Mouse (Mus musculus) T-helper 2 cell (primary cell): ENCODE data around the gene Tspan4.
"Not testable (repeated sequence)": the region's sequence is repeated elsewhere in the genome, so short reads cannot be mapped to it uniquely, and the experiment has no call there.

Experiments
- in situ Hi-C: fragments of 300-600 bp; cut with MboI, MseI; formaldehyde crosslinking; loops from one replicate; pipeline ENCODE4 v1.15.1; 2025; ENCODE audit warnings: high pct_unique_total_duplicates

Gene Tspan4

DNA sequence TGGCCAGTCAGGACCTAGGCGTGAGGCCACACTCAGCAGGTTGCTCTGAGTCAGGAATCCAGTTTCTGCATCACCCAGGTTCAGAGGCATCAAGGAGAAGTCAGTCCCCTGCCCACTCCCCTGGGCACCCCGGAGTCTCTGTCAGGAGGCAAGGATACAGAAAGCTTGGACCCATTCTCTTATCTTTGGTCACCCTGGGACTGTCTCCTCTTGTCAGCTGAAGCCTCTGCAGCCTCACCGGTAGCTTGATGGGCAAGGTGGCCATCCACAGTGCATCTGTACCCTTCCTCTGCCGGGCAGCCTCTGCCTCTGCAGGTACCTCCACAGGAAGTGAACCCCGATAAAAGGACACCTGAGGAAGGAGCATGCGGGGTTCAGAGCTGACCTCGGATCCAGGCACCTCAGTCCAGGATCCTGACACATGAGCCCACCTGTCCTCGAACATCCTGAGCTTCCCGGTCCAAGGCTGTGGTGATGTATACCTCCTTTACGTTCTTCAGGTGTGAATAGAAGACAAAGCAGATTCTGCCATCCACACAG is 35.8 kb upstream of the Tspan4 start:
- in situ Hi-C loops, result no loop called here

DNA sequence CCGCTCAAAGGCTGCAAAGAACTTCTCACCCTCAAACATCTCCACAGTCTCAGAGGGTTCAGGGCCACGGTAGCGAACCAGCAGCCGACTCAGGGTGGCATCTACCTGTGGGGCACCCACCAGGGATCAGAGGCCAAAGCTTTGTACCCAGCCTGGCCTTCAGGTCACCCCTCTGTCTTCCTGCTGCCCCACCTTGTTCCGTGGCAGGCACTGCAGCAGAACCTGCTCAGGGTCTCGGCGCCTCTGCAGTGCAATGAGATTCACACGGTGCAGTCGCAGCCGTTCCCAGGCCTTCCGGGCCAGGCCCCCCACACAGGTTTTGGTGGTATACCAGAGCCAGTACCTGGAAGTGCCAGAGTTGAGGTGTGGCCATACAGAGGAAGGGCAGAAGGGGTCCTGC is 35.2 kb upstream of the Tspan4 start:
- in situ Hi-C loops, result no loop called here

DNA sequence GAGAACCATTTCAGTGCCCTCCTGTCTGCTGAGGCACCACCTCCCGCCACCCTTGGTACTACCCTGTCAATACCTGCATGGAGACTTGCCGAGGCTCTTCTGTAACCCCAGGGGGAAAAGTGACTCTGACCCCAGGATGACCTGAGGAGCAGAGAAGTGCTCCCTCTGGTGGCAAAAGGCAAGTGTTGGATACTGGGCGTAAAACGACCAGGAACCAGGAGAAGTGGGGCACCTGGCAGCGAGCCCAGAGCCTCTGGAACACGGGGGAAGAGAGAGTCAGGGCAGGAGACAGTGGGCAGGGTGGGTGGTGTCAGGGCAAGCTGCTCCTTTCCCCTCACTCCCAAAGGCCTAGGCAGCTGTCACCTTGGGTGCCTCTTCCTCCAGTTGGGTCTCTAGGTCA is 34.4 kb upstream of the Tspan4 start:
- in situ Hi-C loops, result no loop called here

DNA sequence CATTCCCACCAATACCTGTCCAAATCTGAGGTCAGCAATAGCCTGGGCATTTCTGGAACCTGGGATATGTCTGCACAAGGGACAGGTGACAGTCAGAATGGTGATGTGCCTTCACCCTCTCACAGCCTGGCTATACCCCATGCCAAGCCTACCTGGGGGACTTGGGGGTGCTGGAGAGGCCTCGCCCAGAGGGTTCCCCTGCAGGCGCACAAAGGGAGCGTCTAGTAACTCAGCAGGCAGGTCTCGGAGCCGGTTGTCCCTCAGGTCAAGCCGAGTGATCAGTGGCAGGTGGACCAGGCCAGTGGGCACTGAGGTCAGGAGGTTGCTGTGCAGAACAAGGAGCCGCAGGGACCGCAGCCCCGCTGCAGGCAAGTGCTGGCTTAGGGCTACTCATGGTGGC is 33.6 kb upstream of the Tspan4 start:
- in situ Hi-C loops, result no loop called here

DNA sequence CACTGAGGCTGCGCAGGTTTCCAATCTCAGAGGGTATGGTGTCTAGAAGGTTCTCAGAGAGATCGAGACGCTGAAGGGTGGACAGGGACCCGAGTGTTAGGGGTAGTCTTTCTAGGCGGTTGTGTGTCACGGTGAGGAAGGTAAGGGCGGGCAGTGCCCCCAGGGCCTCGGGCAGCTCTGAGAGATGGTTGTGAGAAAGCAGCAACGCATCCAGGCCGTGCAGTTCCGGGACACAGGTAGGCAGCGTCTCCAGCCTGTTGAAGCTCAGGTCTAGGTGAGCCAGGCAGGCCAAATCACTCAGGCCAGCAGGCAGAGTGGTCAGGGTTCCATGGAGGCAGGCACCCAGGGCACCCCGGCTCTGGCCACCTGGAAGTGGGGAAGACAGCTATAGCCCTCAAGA is 32.8 kb upstream of the Tspan4 start:
- in situ Hi-C loops, result no loop called here

DNA sequence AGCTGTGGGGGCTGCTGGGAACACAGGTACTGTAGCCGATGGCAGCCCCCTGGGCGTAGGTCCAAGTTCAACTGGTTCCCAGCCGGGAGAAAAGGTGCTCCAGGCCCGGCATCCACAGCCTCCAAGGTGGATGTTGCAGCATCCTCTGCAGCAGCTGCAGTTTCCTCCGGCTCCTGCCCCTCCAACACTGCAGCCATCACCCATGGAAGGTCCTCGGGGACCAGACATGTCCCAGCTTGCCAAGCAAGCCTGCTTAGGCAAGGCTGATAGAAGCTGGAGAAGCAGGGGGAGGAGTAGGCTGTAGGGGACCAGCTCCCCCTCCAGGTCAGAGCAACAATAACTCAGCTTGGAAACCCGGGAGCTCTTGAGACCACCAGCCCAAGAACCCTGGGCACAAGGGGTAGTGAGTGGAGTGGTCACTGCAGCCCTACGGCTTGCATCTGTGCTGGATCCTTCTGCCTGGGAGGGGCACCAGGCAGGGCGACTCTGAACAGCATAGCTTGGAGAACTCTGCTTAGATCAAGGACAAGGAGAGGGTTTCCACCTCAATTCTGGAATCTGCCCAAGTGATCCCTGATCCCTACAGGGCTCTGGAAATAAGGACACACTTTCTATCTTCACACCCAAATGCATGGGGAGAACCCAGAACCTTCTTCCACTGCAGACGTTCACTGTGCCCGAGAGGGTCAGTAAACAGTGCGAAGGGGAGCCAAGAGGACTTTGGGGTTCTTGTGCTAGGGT is 31.8 kb upstream of the Tspan4 start:
- in situ Hi-C loops, result no loop called here

DNA sequence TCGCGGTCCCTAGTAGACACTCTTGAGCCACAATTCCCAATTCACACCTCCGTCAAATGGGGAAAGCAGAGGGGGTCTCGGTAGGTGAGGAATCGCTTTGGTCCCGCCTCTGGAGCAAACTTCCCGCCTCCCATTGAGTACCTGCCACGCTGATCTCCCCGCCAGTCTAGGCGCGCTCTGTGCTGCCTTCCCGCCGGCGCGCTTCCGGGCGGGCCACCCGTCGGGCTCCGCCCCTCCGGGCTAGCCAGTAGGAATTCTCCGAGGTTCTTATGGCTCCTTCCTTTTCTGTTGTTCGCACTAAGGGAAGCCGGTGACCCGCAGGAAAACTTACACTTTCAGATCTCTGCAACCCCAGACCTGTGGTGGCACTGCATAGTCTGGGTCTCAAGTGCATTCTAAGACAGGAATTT is 31.2 kb upstream of the Tspan4 start, which contains the start of gene Pidd1:
Pidd1 (minus strand) TSS at position 198 of the 410 bp plus-strand sequence.
- in situ Hi-C loops, result no loop called here

DNA sequence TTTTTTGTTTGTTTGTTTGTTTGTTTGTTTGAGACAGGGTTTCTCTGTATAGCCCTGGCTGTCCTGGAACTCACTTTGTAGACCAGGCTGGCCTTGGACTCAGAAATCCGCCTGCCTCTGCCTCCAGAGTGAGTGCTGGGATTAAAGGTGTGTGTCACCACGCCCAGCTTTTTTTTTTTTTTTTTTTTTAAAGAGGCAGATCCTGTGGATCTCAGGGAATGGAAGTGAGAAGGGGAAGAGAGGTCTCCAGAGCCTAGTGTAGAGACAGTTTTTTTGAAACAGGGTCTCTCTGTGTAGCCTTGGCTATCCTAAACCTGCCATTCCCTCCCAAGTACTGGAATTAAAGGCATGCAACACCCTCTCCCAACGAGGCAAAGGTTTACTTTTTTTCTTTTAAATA is 28.7 kb upstream of the Tspan4 start:
- in situ Hi-C loops, result not testable (repeated sequence)

DNA sequence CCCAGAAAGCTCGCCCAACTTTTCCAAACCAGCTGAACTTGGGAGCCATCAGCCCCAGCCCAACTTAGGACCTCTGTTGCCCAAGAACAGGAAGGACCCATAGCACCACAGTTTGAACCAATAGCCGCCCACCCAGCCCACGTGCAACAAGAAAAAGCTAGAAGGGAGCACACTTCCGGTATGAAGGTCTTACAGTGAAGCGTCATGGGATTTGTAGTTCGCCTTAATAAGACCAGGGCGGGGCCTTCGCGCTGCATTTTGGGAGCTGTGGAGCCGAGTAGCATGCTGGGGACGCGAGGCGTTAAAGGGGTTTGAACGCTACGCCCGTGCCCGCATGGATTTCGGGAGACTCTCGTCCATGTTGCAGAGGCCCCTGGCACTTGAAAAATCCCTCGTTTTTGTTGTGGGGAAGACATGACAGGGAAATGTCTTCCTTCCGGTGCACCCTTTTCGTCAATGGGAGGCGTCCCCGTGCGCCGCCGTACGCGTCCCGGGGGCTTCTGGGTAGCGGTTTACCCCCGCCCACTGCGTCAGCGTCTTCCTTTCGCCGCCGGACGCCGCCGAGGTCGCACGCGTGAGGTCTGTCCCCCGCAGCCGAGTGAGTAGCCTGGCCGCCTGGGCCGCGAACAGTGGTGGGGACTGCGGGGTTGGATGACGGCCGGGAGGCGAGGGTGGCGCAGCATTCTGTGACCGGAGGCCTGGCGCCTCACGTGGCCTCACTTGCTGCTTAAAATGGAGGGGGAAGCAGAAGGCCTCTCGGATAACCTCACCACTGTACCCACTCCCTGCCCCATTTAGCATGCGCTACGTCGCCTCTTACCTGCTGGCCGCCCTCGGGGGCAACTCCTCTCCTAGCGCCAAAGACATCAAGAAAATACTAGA is 27.7 kb upstream of the Tspan4 start, which contains the start of gene Rplp2:
Rplp2 (plus strand) TSS at position 261 of the 882 bp plus-strand sequence.
- in situ Hi-C loops, result no loop called here

DNA sequence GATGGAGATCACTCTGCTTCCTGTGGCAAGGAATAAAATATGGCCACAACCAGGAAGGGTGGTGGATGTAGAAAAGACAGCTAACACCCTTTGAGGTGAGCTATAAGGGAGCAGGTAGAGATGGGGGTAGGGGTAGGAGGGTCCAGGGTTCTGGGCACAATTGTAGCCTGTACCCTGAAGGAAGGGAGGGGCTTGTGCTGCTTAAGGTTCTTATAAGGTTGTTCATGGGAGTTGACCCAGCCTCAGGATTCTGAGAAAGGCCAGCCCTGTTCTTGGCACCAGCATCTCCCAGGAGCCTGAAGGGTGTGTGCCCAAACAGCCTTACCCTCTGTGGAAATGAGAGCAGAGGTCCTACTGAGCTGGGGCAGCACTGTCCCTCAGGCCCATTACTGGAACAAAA is 23.1 kb upstream of the Tspan4 start:
- in situ Hi-C loops, result no loop called here

DNA sequence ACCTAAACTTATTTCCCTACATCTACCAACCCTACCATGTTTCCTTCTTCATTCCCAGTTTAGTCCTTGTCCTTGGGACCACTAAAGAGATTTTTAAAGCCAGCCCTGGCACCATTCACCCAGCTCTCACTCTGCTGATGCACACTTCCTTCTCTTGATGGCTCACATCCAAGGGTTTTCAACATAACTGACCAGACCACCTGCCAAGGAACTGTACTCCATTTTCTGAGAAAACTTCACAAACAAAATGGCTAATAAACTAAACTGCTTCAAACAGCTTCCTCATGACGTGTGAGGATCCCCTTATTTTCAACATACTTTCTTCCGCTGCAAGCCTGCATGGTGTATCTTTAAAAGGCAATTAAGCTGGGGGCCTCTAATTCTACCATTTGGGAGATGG is 21.4 kb upstream of the Tspan4 start:
- in situ Hi-C loops, result no loop called here

DNA sequence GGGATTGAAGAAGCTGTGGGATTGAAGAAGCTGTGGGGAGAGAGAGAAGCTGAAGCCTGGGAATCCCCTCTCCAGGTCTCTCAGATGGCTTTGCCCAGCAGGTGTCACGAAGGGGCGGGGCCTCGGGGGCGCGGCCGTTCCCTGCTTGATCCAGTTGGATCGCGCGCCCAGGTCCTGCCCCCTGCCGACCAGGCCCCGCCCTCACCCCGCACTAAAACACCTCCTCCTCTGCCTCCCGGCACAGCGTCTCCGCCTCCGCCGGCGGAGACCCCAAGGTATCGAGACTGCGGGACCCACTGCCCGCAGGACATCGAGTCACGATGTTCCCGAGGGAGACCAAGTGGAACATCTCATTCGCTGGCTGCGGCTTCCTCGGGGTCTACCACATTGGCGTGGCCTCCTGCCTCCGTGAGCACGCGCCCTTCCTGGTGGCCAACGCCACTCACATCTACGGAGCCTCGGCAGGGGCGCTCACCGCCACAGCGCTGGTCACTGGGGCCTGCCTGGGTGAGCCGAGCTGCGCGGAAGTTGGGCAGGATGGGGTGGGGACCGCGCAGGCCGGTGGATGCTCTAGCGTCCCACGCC is 20.0 kb upstream of the Tspan4 start, which contains the start of gene Pnpla2:
Pnpla2 (plus strand) TSS at position 232 of the 585 bp plus-strand sequence.
- in situ Hi-C loops, result no loop called here

DNA sequence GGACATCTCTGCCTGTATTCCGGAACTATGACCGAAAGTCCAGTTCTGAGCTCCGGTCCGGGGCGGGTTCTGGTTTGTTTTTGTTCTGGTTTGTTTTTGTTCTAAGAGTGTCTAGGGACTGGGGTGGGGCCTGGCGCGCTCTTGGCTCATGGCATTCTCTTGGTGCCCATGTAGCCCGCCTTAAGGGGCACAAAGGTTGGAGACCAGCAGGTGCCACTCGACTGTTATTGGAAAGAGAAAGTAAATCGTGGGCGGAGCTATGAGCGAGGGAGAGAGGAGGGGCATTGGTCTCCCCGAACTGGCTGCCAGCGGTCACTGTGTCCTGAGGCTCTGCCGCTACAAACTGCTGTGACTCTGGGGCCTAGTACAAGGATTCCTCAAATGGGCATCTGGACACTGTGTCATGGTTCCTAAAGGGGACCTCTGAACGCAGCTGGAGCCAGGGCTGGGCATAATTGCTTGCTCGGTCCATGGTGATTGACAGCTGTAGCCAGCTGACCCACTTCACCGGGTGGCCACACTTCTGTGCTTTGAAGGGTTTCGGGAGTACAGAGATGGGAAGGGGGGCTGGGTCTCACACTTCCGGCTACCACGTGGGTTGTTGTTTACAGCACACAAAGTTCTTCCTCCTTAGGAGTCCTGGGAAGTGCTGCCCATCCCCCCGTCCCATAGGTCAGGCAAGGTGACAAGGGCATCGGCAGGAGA is 19.3 kb upstream of the Tspan4 start:
- in situ Hi-C loops, result no loop called here

DNA sequence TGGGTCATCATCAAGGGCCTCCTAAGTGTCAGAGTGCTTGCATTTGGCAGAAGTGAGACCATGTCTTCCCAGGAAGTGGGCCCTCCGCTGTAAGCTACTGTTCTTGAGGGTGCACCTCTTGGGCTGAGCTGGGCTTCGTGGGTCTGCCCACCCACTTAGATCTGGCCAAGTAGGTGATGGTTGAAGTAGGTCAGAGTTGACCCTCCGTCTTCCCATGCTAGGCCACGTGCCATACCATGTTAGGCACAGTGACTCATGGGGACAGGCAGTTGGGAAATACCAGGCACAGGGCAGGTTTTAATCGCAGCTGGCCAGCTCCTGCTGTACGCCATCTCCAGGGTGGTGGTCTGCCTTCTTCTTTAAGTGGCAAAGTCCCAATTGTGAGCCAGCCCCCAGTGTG is 18.3 kb upstream of the Tspan4 start:
- in situ Hi-C loops, result no loop called here

DNA sequence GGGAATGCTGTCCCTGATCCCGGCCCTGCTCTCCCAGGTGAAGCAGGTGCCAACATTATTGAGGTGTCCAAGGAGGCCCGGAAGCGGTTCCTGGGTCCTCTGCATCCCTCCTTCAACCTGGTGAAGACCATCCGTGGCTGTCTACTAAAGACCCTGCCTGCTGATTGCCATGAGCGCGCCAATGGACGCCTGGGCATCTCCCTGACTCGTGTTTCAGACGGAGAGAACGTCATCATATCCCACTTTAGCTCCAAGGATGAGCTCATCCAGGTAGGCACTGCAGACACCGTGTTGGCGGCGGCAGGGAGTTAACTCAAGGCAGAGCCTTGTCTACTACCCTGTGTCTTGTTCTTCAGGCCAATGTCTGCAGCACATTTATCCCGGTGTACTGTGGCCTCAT is 17.8 kb upstream of the Tspan4 start:
- in situ Hi-C loops, result no loop called here

DNA sequence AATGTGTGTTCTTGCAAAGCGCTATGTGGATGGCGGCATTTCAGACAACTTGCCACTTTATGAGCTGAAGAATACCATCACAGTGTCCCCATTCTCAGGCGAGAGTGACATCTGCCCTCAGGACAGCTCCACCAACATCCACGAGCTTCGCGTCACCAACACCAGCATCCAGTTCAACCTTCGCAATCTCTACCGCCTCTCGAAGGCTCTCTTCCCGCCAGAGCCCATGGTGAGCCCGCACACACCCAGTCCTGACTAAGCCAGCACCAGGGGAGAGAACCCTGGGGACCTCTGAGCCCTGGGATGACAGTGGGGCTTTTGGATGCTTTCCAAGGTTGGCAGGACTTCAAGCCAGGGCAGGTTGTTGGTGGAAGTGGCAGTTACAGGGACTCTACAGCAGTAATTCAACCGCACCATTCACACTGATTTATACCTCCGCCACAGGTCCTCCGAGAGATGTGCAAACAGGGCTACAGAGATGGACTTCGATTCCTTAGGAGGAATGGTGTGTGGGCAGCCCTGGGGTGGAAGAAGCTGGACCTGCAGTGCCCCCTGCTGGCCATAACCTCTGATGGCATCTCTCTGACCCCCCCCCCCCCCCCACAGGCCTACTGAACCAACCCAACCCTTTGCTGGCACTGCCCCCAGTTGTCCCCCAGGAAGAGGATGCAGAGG is 16.9 kb upstream of the Tspan4 start:
- in situ Hi-C loops, result no loop called here

DNA sequence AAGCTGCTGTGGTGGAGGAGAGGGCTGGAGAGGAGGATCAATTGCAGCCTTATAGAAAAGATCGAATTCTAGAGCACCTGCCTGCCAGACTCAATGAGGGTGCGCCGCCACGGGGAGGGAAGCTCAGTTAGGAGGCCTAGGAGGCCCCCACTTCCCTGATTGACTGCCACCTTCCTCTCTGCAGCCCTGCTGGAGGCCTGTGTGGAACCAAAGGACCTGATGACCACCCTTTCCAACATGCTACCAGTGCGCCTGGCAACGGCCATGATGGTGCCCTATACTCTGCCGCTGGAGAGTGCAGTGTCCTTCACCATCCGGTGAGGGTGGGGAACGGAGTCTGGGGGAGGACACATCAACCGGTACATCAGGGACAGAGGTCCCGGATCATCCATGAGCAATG is 16.4 kb upstream of the Tspan4 start:
- in situ Hi-C loops, result no loop called here

DNA sequence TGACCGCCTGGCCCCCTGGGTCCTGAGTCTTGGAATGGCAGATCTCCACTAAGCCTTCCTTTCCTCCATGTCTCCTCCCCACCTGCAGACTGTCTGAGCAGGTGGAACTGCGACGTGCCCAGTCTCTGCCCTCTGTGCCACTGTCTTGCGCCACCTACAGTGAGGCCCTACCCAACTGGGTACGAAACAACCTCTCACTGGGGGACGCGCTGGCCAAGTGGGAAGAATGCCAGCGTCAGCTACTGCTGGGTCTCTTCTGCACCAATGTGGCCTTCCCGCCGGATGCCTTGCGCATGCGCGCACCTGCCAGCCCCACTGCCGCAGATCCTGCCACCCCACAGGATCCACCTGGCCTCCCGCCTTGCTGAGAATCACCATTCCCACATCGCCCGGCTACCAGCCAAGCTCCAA is 15.7 kb upstream of the Tspan4 start:
- in situ Hi-C loops, result no loop called here

DNA sequence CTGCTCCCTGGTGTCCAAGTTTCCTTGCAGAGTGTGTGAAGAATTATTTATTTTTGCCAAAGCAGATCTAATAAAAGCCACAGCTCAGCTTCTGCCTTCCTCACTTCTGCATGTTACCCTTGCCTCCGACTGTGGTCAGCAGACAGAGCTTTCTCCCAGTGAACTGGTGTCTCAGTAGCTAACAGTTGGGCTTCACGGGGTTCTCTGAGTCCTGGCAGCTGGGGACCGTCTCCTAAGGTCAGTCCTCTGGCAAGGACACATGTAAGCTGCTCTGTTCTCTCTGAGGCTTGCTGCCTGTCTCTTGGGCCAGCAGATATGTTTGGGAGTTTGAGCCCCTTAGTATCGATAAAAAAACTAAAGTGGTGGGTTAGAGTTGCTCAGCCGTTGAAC is 15.0 kb upstream of the Tspan4 start:
- in situ Hi-C loops, result no loop called here

DNA sequence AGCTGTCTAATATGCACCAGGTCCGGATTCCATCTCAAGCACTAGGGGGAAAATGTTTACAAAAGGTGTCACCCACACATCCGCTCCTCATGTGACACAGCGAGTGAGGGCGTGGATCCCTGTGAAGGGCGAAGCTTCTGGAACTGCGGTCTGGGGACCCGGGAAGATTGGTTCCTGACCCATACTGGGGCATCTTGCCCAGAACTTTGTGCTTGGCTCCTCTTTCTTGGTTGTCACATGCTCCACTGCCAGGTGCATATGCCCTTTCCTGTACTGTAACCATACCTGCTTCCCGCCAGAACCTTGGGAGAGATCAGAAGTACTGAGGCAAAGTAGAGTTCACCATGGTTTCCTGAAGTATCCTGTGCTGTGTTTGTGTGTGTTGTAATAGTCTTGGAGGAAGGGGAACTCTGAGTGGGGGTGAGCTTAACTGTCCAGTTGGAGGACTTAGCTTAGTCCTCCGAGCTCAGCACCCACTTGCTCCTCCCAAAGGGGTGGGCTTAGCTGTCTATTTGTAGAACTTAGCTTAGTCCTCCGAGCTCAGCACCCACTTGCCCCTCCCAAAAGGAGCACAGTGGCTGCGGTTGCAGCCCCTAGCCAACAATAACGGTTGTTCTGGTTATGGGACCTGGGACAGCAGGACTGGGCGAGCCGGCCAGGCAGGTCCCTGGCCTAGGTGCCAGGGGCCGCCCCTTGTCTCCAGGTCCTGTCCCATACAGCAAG is 14.5 kb upstream of the Tspan4 start, which contains the start of gene Cracr2b:
Cracr2b (plus strand) TSS at position 704 of the 723 bp plus-strand sequence.
- in situ Hi-C loops, result no loop called here
